In the genomic region with DNA sequence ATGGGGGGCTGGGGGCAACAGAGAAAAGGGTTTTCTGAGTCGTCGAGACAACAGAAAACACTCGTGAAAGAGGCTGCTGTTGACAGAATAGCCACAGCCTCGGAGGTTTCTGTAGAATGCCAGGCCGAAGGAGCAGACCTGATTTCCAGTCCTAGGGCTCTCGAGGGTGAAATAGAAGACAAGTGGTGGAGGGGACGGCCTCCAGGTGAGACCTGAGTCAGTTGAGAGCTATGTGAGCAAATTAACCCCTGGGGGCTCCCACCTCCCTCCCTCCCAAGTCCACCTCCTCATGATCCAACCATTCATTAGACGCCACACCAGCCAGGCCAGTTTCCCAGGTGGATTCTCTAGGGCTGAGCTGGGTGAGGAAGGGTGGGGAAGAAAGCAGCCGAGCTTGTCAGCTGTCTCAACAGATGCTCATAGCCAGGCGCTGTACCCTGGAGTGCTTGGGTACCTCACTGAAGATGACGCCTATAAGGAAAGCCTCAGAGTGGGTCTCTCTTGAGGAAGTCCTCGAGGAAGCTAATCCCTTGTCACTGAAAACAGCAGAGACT, we compare ENCODE assay signal across 28 mouse cellular contexts. TPM values are rescaled to one million over a fixed set of nuclear protein-coding genes. Genes with fewer than 3 reads are reported as not detected.
A peak's percentile ranks its signal among the peaks of the same experiment; 100 is the strongest.
DNase-seq lines count a peak whose midpoint lies in the region; ATAC-seq lines count a peak whose summit lies in the region.
"Had no signal": no experiment of that assay in that cellular context is flagged by ENCODE, and none has a peak within 500 bp of the region (broad histone marks: within the 10 kb centered on the region; RNA-seq: fewer than 3 reads in every experiment).

No protein-coding gene starts in this region.

- H3K27me3 ChIP-seq in embryonic facial prominence, embryonic 14.5 days (replicated peaks; ENCODE audit: control insufficient read depth, insufficient read depth, low read length): no peaks in the 10 kb centered on the region
- H3K27me3 ChIP-seq in embryonic facial prominence, embryonic 10.5 days (replicated peaks; ENCODE audit: low read depth, poor library complexity, severe bottlenecking): no peaks in the 10 kb centered on the region
- H3K27me3 ChIP-seq in heart, embryonic 11.5 days (ENCODE audit: control insufficient read depth, insufficient read depth, low read length): no peaks in the 10 kb centered on the region; the same call in 1 of the 2 replicates
- H3K27me3 ChIP-seq in midbrain, embryonic 11.5 days (ENCODE audit: control insufficient read depth, insufficient read depth, low read length): no peaks in the 10 kb centered on the region
- peaks cover 2% of the 10 kb centered on the region; the same call in 1 of the 2 replicates for H3K27me3 ChIP-seq in midbrain, embryonic 13.5 days
- no peaks in the 10 kb centered on the region for H3K27me3 ChIP-seq in embryonic facial prominence, embryonic 15.5 days
- H3K27me3 ChIP-seq: embryonic facial prominence, embryonic 12.5 days; forebrain, embryonic 13.5 days; forebrain, embryonic 15.5 days had no signal

- peak; percentile 81 for ATAC-seq in embryonic facial prominence, embryonic 14.5 days (ENCODE audit: low read depth)
- no peak for ATAC-seq in heart, embryonic 11.5 days (replicated peaks; ENCODE audit: insufficient number of reproducible peaks, low FRiP score, low TSS enrichment)
- ATAC-seq in midbrain, embryonic 11.5 days (ENCODE audit: low FRiP score): no peak
- ATAC-seq in midbrain, embryonic 13.5 days: no peak
- peak; percentile 70; the same call in 1 of the 2 replicates for ATAC-seq in embryonic facial prominence, embryonic 15.5 days (ENCODE audit: insufficient number of reproducible peaks, low FRiP score, low TSS enrichment, low read depth)
- ATAC-seq: activated CD4-positive, CD25-positive, alpha-beta regulatory T cell, adult 4 months; CD4-positive, CD25-positive, alpha-beta regulatory T cell, adult 4 months; forebrain, embryonic 13.5 days; forebrain, embryonic 15.5 days; forebrain, postnatal 0 days; Patski had no signal

- H3K4me1 ChIP-seq in embryonic facial prominence, embryonic 14.5 days (ENCODE audit: control insufficient read depth, insufficient read depth, low read length): no peaks in the 10 kb centered on the region
- H3K4me1 ChIP-seq in embryonic facial prominence, embryonic 10.5 days: peaks cover 8% of the 10 kb centered on the region
- peaks cover 7% of the 10 kb centered on the region; the same call in 1 of the 2 replicates for H3K4me1 ChIP-seq in heart, embryonic 11.5 days (ENCODE audit: control insufficient read depth, insufficient read depth, low read length)
- no peaks in the 10 kb centered on the region for H3K4me1 ChIP-seq in midbrain, embryonic 11.5 days (ENCODE audit: control insufficient read depth, insufficient read depth, low read length)
- no peaks in the 10 kb centered on the region for H3K4me1 ChIP-seq in midbrain, embryonic 13.5 days (replicated peaks)
- H3K4me1 ChIP-seq in embryonic facial prominence, embryonic 15.5 days: 0 out of 2 replicates have a peak, but pooled peaks cover 2% of the 10 kb centered on the region
- H3K4me1 ChIP-seq: embryonic facial prominence, embryonic 12.5 days; forebrain, embryonic 13.5 days; forebrain, embryonic 15.5 days had no signal

- H3K4me2 ChIP-seq in embryonic facial prominence, embryonic 14.5 days (ENCODE audit: low read depth, low read length): no peak overlapping the region
- H3K4me2 ChIP-seq in heart, embryonic 11.5 days: no peak overlapping the region
- no peak overlapping the region for H3K4me2 ChIP-seq in midbrain, embryonic 11.5 days
- H3K4me2 ChIP-seq in midbrain, embryonic 13.5 days (replicated peaks): no peak overlapping the region
- no peak overlapping the region for H3K4me2 ChIP-seq in embryonic facial prominence, embryonic 15.5 days (replicated peaks)
- H3K4me2 ChIP-seq: embryonic facial prominence, embryonic 12.5 days; forebrain, embryonic 13.5 days; forebrain, embryonic 15.5 days had no signal

- intact Hi-C loops in heart, postnatal 10 days (cut with DNase I): no loop called here

- WGBS in embryonic facial prominence, embryonic 14.5 days: 59% methylated on average over 12 of the region's 12 CpGs
- 67% methylated on average over 12 of the region's 12 CpGs for WGBS in embryonic facial prominence, embryonic 10.5 days
- WGBS in heart, embryonic 11.5 days (ENCODE audit: insufficient replicate concordance): 69% methylated on average over 12 of the region's 12 CpGs
- 75% methylated on average over 12 of the region's 12 CpGs for WGBS in midbrain, embryonic 11.5 days
- 71% methylated on average over 12 of the region's 12 CpGs for WGBS in midbrain, embryonic 13.5 days
- WGBS in embryonic facial prominence, embryonic 15.5 days: 46% methylated on average over 12 of the region's 12 CpGs

- H3K4me3 ChIP-seq in embryonic facial prominence, embryonic 14.5 days (ENCODE audit: low read depth, low read length): no peak overlapping the region
- H3K4me3 ChIP-seq in embryonic facial prominence, embryonic 10.5 days: no peak overlapping the region
- no peak overlapping the region for H3K4me3 ChIP-seq in heart, embryonic 11.5 days (ENCODE audit: low read depth, low read length)
- H3K4me3 ChIP-seq in midbrain, embryonic 11.5 days (ENCODE audit: low read depth, low read length): no peak overlapping the region
- no peak overlapping the region for H3K4me3 ChIP-seq in midbrain, embryonic 13.5 days (replicated peaks)
- H3K4me3 ChIP-seq in embryonic facial prominence, embryonic 15.5 days (replicated peaks): no peak overlapping the region
- H3K4me3 ChIP-seq: embryonic facial prominence, embryonic 12.5 days; forebrain, embryonic 13.5 days; forebrain, embryonic 15.5 days had no signal

- H3K27ac ChIP-seq in embryonic facial prominence, embryonic 14.5 days (replicated peaks; ENCODE audit: low read depth, low read length): no peak overlapping the region
- H3K27ac ChIP-seq in embryonic facial prominence, embryonic 10.5 days (replicated peaks): no peak overlapping the region
- H3K27ac ChIP-seq in heart, embryonic 11.5 days (ENCODE audit: low read depth, low read length): no peak overlapping the region
- H3K27ac ChIP-seq in midbrain, embryonic 11.5 days (ENCODE audit: low read depth, low read length): no peak overlapping the region
- H3K27ac ChIP-seq in midbrain, embryonic 13.5 days: no peak overlapping the region
- 0 out of 2 replicates have a peak overlapping the region, but pooled peaks have one; percentile 17 for H3K27ac ChIP-seq in embryonic facial prominence, embryonic 15.5 days (replicated peaks)
- H3K27ac ChIP-seq: embryonic facial prominence, embryonic 12.5 days; forebrain, embryonic 13.5 days; forebrain, embryonic 15.5 days had no signal

- no peak overlapping the region for H3K9ac ChIP-seq in embryonic facial prominence, embryonic 14.5 days (ENCODE audit: low read depth, low read length)
- H3K9ac ChIP-seq in heart, embryonic 11.5 days (ENCODE audit: low read depth, low read length): peak overlapping the region; percentile 39; the same call in 1 of the 2 replicates
- no peak overlapping the region for H3K9ac ChIP-seq in midbrain, embryonic 11.5 days (ENCODE audit: low read length)
- H3K9ac ChIP-seq in midbrain, embryonic 13.5 days (replicated peaks): no peak overlapping the region
- no peak overlapping the region for H3K9ac ChIP-seq in embryonic facial prominence, embryonic 15.5 days
- H3K9ac ChIP-seq: embryonic facial prominence, embryonic 12.5 days; forebrain, embryonic 13.5 days; forebrain, embryonic 15.5 days; forebrain, postnatal 0 days had no signal

- DNase-seq in embryonic facial prominence, embryonic 14.5 days (ENCODE audit: low spot score): peak; percentile 67
- DNase-seq in embryonic facial prominence, embryonic 10.5 days (ENCODE audit: low spot score): no peak
- DNase-seq in heart, postnatal 10 days: no peak
- DNase-seq in midbrain, embryonic 11.5 days (ENCODE audit: low spot score, missing footprints): peak; percentile 33
- DNase-seq: adrenal gland, adult 8-10 months; adrenal gland, postnatal 14 days; adrenal gland, postnatal 36 days; B cell, adult 2 months; cerebellum, adult 11-12 months; cerebellum, adult 2 months; cerebellum, adult 9-10 months; cerebellum, postnatal 10 days; cerebellum, postnatal 25 days; embryo, embryonic 11 days; forebrain, postnatal 0 days had no signal

- H3K36me3 ChIP-seq in embryonic facial prominence, embryonic 14.5 days (ENCODE audit: control insufficient read depth, insufficient read depth, low read length): no peaks in the 10 kb centered on the region
- no peaks in the 10 kb centered on the region for H3K36me3 ChIP-seq in embryonic facial prominence, embryonic 10.5 days (replicated peaks)
- no peaks in the 10 kb centered on the region for H3K36me3 ChIP-seq in heart, embryonic 11.5 days (ENCODE audit: control insufficient read depth, insufficient read depth, low read length)
- H3K36me3 ChIP-seq in midbrain, embryonic 11.5 days (ENCODE audit: control insufficient read depth, insufficient read depth, low read length): no peaks in the 10 kb centered on the region
- no peaks in the 10 kb centered on the region for H3K36me3 ChIP-seq in midbrain, embryonic 13.5 days
- no peaks in the 10 kb centered on the region for H3K36me3 ChIP-seq in embryonic facial prominence, embryonic 15.5 days
- H3K36me3 ChIP-seq: embryonic facial prominence, embryonic 12.5 days; forebrain, embryonic 15.5 days; G1E had no signal

- no peaks in the 10 kb centered on the region for H3K9me3 ChIP-seq in embryonic facial prominence, embryonic 14.5 days (ENCODE audit: control insufficient read depth, low read length)
- no peaks in the 10 kb centered on the region for H3K9me3 ChIP-seq in embryonic facial prominence, embryonic 10.5 days
- H3K9me3 ChIP-seq in heart, embryonic 11.5 days (replicated peaks; ENCODE audit: control insufficient read depth, low read length): no peaks in the 10 kb centered on the region
- no peaks in the 10 kb centered on the region for H3K9me3 ChIP-seq in midbrain, embryonic 11.5 days (ENCODE audit: control insufficient read depth, low read length)
- H3K9me3 ChIP-seq in midbrain, embryonic 13.5 days: no peaks in the 10 kb centered on the region
- no peaks in the 10 kb centered on the region for H3K9me3 ChIP-seq in embryonic facial prominence, embryonic 15.5 days (replicated peaks)
- H3K9me3 ChIP-seq: embryonic facial prominence, embryonic 12.5 days; forebrain, embryonic 13.5 days; forebrain, embryonic 15.5 days; G1E had no signal

RNA-seq across cellular contexts. Expression of a gene that starts 5.6 kb away (rescaled TPM):
- 0.17 and 0.45 TPM in 2 replicates for polyA plus RNA-seq in embryonic facial prominence, embryonic 14.5 days (2014; fragmentation: Nextera tagmentation; extraction: Ambion mirVana)
- not detected in 2 replicates for polyA plus RNA-seq in embryonic facial prominence, embryonic 10.5 days (2016; fragmentation: Nextera tagmentation; extraction: Ambion mirVana)
- 0.11 and 0.18 TPM in 2 replicates for polyA plus RNA-seq in heart, embryonic 11.5 days (2014; fragmentation: Nextera tagmentation; extraction: Ambion mirVana)
- under 1 TPM; 0.10 to 0.17 TPM for total RNA-seq in heart, postnatal 10 days (2021)
- 0.04 and 0.07 TPM in 2 replicates for polyA plus RNA-seq in midbrain, embryonic 11.5 days (2014; fragmentation: Nextera tagmentation; extraction: Ambion mirVana)
- polyA plus RNA-seq in midbrain, embryonic 13.5 days (2015; fragmentation: Nextera tagmentation; extraction: Ambion mirVana): 0.04 and 0.05 TPM in 2 replicates
- 3.4 and 3.5 TPM in 2 replicates for polyA plus RNA-seq in embryonic facial prominence, embryonic 15.5 days (2015; fragmentation: Nextera tagmentation; extraction: Ambion mirVana)
- total RNA-seq: adrenal gland, adult 18-20 months; CH12.LX had no signal
- polyA plus RNA-seq: activated CD4-positive, CD25-positive, alpha-beta regulatory T cell, adult 4 months; CD4-positive, CD25-positive, alpha-beta regulatory T cell, adult 4 months; forebrain, embryonic 11.5 days; forebrain, embryonic 15.5 days; forebrain, postnatal 0 days; G1E; Patski had no signal

RNA-seq across cellular contexts. Expression of a gene that starts 7.4 kb away (rescaled TPM):
- polyA plus RNA-seq in embryonic facial prominence, embryonic 14.5 days (2014; fragmentation: Nextera tagmentation; extraction: Ambion mirVana): 1,088 and 1,233 TPM in 2 replicates
- 1,085 and 1,128 TPM in 2 replicates for polyA plus RNA-seq in embryonic facial prominence, embryonic 10.5 days (2016; fragmentation: Nextera tagmentation; extraction: Ambion mirVana)
- 719 and 795 TPM in 2 replicates for polyA plus RNA-seq in heart, embryonic 11.5 days (2014; fragmentation: Nextera tagmentation; extraction: Ambion mirVana)
- 100 to 1,000 TPM; 777 to 828 TPM for total RNA-seq in heart, postnatal 10 days (2021)
- polyA plus RNA-seq in midbrain, embryonic 11.5 days (2014; fragmentation: Nextera tagmentation; extraction: Ambion mirVana): 841 and 881 TPM in 2 replicates
- polyA plus RNA-seq in midbrain, embryonic 13.5 days (2015; fragmentation: Nextera tagmentation; extraction: Ambion mirVana): 718 and 727 TPM in 2 replicates
- polyA plus RNA-seq in embryonic facial prominence, embryonic 15.5 days (2015; fragmentation: Nextera tagmentation; extraction: Ambion mirVana): 985 and 994 TPM in 2 replicates

RNA-seq across cellular contexts. Expression of a gene that starts 22.3 kb away (rescaled TPM):
- polyA plus RNA-seq in embryonic facial prominence, embryonic 14.5 days (2014; fragmentation: Nextera tagmentation; extraction: Ambion mirVana): 90.0 and 95.4 TPM in 2 replicates
- 56.5 and 57.4 TPM in 2 replicates for polyA plus RNA-seq in embryonic facial prominence, embryonic 10.5 days (2016; fragmentation: Nextera tagmentation; extraction: Ambion mirVana)
- polyA plus RNA-seq in heart, embryonic 11.5 days (2014; fragmentation: Nextera tagmentation; extraction: Ambion mirVana): 52.5 and 59.9 TPM in 2 replicates
- 10 to 100 TPM; 67.3 to 70.9 TPM for total RNA-seq in heart, postnatal 10 days (2021)
- polyA plus RNA-seq in midbrain, embryonic 11.5 days (2014; fragmentation: Nextera tagmentation; extraction: Ambion mirVana): 47.6 and 49.6 TPM in 2 replicates
- 79.9 and 80.8 TPM in 2 replicates for polyA plus RNA-seq in midbrain, embryonic 13.5 days (2015; fragmentation: Nextera tagmentation; extraction: Ambion mirVana)
- 110 and 117 TPM in 2 replicates for polyA plus RNA-seq in embryonic facial prominence, embryonic 15.5 days (2015; fragmentation: Nextera tagmentation; extraction: Ambion mirVana)

RNA-seq across cellular contexts. Expression of a gene that starts 32.9 kb away (rescaled TPM):
- not detected in 2 replicates for polyA plus RNA-seq in embryonic facial prominence, embryonic 14.5 days (2014; fragmentation: Nextera tagmentation; extraction: Ambion mirVana)
- not detected in 2 replicates for polyA plus RNA-seq in embryonic facial prominence, embryonic 10.5 days (2016; fragmentation: Nextera tagmentation; extraction: Ambion mirVana)
- not detected in 2 replicates for polyA plus RNA-seq in heart, embryonic 11.5 days (2014; fragmentation: Nextera tagmentation; extraction: Ambion mirVana)
- not detected for total RNA-seq in heart, postnatal 10 days (2021)
- polyA plus RNA-seq in midbrain, embryonic 11.5 days (2014; fragmentation: Nextera tagmentation; extraction: Ambion mirVana): not detected in 2 replicates
- polyA plus RNA-seq in midbrain, embryonic 13.5 days (2015; fragmentation: Nextera tagmentation; extraction: Ambion mirVana): 0.57 and 0.73 TPM in 2 replicates
- polyA plus RNA-seq in embryonic facial prominence, embryonic 15.5 days (2015; fragmentation: Nextera tagmentation; extraction: Ambion mirVana): not detected in 2 replicates
- total RNA-seq: CH12.LX, G1E had no signal
- polyA plus RNA-seq: activated CD4-positive, CD25-positive, alpha-beta regulatory T cell, adult 4 months; CD4-positive, CD25-positive, alpha-beta regulatory T cell, adult 4 months; embryonic facial prominence, embryonic 12.5 days; forebrain, embryonic 11.5 days; G1E; Patski had no signal

Comparison
In these comparisons a context has a peak if more than half of its experiments do, and no peak if none do; other contexts are left out.
1. DNase-seq: peak in embryonic facial prominence, embryonic 14.5 days (single experiment) and midbrain, embryonic 11.5 days (single experiment); none in embryonic facial prominence, embryonic 10.5 days (single experiment) and heart, postnatal 10 days (0 of 2).
2. ATAC-seq: peak in embryonic facial prominence, embryonic 14.5 days (single experiment) and embryonic facial prominence, embryonic 15.5 days (single experiment); none in heart, embryonic 11.5 days (single experiment), midbrain, embryonic 11.5 days (single experiment) and midbrain, embryonic 13.5 days (single experiment).